Mouse (Mus musculus) olfactory bulb, adult 2 months (tissue): ENCODE measurements around the gene Ormdl3.
"Not testable (repeated sequence)": the region's sequence is repeated elsewhere in the genome, so short reads cannot be mapped to it uniquely, and the experiment has no call there.

Experiments used
- CTCF ChIP-seq: fragments of 200-500 bp; IDR thresholded peaks from 2 replicates; pipeline ENCODE4 v1.5.1; 2012; ENCODE audit warnings: low read depth, mild to moderate bottlenecking, low read length, moderate library complexity; ENCODE audit not compliant: insufficient read depth
- POLR2A ChIP-seq: fragments of 200-500 bp; IDR thresholded peaks from 2 replicates; pipeline ENCODE4 v1.6.1; 2012; ENCODE audit warnings: mild to moderate bottlenecking, low read depth, low read length, moderate library complexity; ENCODE audit not compliant: insufficient read depth

GRCm38 (mm10) chr11:98624381-98624780 lies 37.2 kb upstream of the Ormdl3 start:
- not testable (repeated sequence) for TF ChIP-seq POLR2A, CTCF
